Mouse (Mus musculus) B cell, adult 2 months (primary cell): ENCODE data around the gene Pth.
A peak's percentile ranks its signal among the peaks of the same experiment; 100 is the strongest.

ENCODE experiments used
- DNase-seq, 2 experiments: peaks; one replicate each; pipeline ENCODE4 v3.0.0; 2022

Pth gene

GRCm38 (mm10) chr7:113388470-113388869 is at the start of gene Pth:
TSS of gene Pth (minus strand) at chr7:113388570.
- no peak for DNase-seq

- no peak for DNase-seq
Observed at GRCm38 (mm10) chr7:113436312-113436711, 47.9 kb upstream of the Pth start.

GRCm38 (mm10) chr7:113434286-113434685 is 45.9 kb upstream of the Pth start:
- DNase-seq, result peak; percentile 47 to 53

- DNase-seq, result no peak
Observed at GRCm38 (mm10) chr7:113433451-113433850, 45.1 kb upstream of the Pth start.

GRCm38 (mm10) chr7:113432891-113433290 is 44.5 kb upstream of the Pth start:
- DNase-seq, result no peak

- DNase-seq, result no peak
Observed at GRCm38 (mm10) chr7:113420771-113421170, 32.4 kb upstream of the Pth start.

- no peak for DNase-seq
Observed at GRCm38 (mm10) chr7:113419070-113419782, 30.9 kb upstream of the Pth start.

GRCm38 (mm10) chr7:113416536-113416935 is 28.2 kb upstream of the Pth start:
- DNase-seq, result no peak

GRCm38 (mm10) chr7:113415256-113415655 is 26.9 kb upstream of the Pth start:
- DNase-seq, result no peak

GRCm38 (mm10) chr7:113408712-113409111 is 20.3 kb upstream of the Pth start:
- no peak for DNase-seq

- no peak for DNase-seq
Observed at GRCm38 (mm10) chr7:113398083-113398482, 9.7 kb upstream of the Pth start.

GRCm38 (mm10) chr7:113396661-113397060 is 8.3 kb upstream of the Pth start:
- DNase-seq, result no peak

- no peak for DNase-seq
Observed at GRCm38 (mm10) chr7:113391619-113392018, 3.2 kb upstream of the Pth start.

GRCm38 (mm10) chr7:113377875-113378658 is 10.3 kb downstream of the Pth start:
- DNase-seq, result peak; percentile 87 to 91

- DNase-seq, result peak; percentile 9 to 12
Observed at GRCm38 (mm10) chr7:113372682-113373081, 15.7 kb downstream of the Pth start.

- peak; percentile 83 to 84 for DNase-seq
Observed at GRCm38 (mm10) chr7:113369620-113370340, 18.6 kb downstream of the Pth start.

GRCm38 (mm10) chr7:113368746-113369619 is 19.4 kb downstream of the Pth start, which contains the start of gene Btbd10:
TSS of gene Btbd10 (minus strand) at chr7:113369392.
- DNase-seq, result peak; percentile 98

- no peak for DNase-seq
Observed at GRCm38 (mm10) chr7:113367440-113367839, 20.9 kb downstream of the Pth start.

- no peak for DNase-seq
Observed at GRCm38 (mm10) chr7:113349089-113349488, 39.3 kb downstream of the Pth start.

GRCm38 (mm10) chr7:113347694-113348093 is 40.7 kb downstream of the Pth start:
- no peak for DNase-seq

GRCm38 (mm10) chr7:113347271-113347670 is 41.1 kb downstream of the Pth start:
- DNase-seq, result no peak
